Mouse (Mus musculus) limb, embryonic 12.5 days (tissue): Measurements from ENCODE around the gene Gm4737. TPM values are rescaled to one million over a fixed set of nuclear protein-coding genes. Genes with fewer than 3 reads are reported as not detected.

ENCODE experiments used
- ATAC-seq: fragments of 200-750 bp; cut with Nextera tagmentation; 2 replicates; pipeline ENCODE4 v1.8.0; 2017; ENCODE audit warnings: low read depth, moderate TSS enrichment; ENCODE audit not compliant: insufficient number of reproducible peaks, insufficient read depth, low FRiP score, low TSS enrichment
- H3K27ac ChIP-seq: fragments of 300-500 bp; sonication (generic); 2 replicates; pipeline ENCODE4 v1.5.1; 2016; ENCODE audit warnings: mild to moderate bottlenecking, moderate library complexity
- H3K27me3 ChIP-seq: fragments of 300-500 bp; sonication (generic); 2 replicates; pipeline ENCODE4 v1.6.1; 2016; ENCODE audit warnings: mild to moderate bottlenecking, moderate library complexity
- H3K36me3 ChIP-seq: fragments of 300-500 bp; sonication (generic); 2 replicates; pipeline ENCODE4 v1.6.1; 2016; ENCODE audit warnings: mild to moderate bottlenecking, moderate library complexity
- H3K4me1 ChIP-seq: fragments of 300-500 bp; sonication (generic); replicated peaks from 2 replicates; pipeline ENCODE4 v1.6.1; 2016
- H3K4me2 ChIP-seq: fragments of 300-500 bp; sonication (generic); 2 replicates; pipeline ENCODE4 v1.6.1; 2016; ENCODE audit warnings: mild to moderate bottlenecking, moderate library complexity
- H3K4me3 ChIP-seq: fragments of 300-500 bp; sonication (generic); replicated peaks from 2 replicates; pipeline ENCODE4 v1.5.1; 2016; ENCODE audit warnings: mild to moderate bottlenecking
- H3K9ac ChIP-seq: fragments of 300-500 bp; sonication (generic); replicated peaks from 2 replicates; pipeline ENCODE4 v1.6.1; 2016; ENCODE audit warnings: mild to moderate bottlenecking, moderate library complexity
- H3K9me3 ChIP-seq: fragments of 300-500 bp; sonication (generic); 2 replicates; pipeline ENCODE4 v1.6.1; 2016; ENCODE audit warnings: mild to moderate bottlenecking, moderate library complexity
- WGBS: fragments of 180-500 bp; shearing (Covaris S2); methylation state at CpG from one replicate; pipeline ENCODE4 v1.1.7; 2016; 5-methylcytosine and 5-hydroxymethylcytosine counted together
- polyA plus RNA-seq: library from polyadenylated mRNA; unstranded; fragments of >200 nt; fragmentation: Nextera tagmentation; extraction: Ambion mirVana; gene quantifications from 2 replicates; pipeline ENCODE4 v1.2.1, GENCODE M21; 2016

Gm4737 gene
- polyA plus RNA-seq, 1 experiment from 2014 or later = 3.2 TPM

GRCm38 (mm10) chr16:46121420-46121819, 33.5 kb downstream of the Gm4737 start:
- Histone ChIP-seq H3K9me3 (no peaks in the 10 kb centered on the region), H3K27ac (no peak overlapping the region), H3K4me3 (no peak overlapping the region), H3K4me1 (no peaks in the 10 kb centered on the region), H3K36me3 (no peaks in the 10 kb centered on the region), H3K4me2 (no peak overlapping the region), H3K9ac (no peak overlapping the region), H3K27me3 (no peaks in the 10 kb centered on the region)
- ATAC-seq = no peak
- 64% methylated on average over 2 of the region's 2 CpGs for WGBS

GRCm38 (mm10) chr16:46120607-46121006, 34.3 kb downstream of the Gm4737 start:
- Histone ChIP-seq H3K36me3 (no peaks in the 10 kb centered on the region), H3K27me3 (no peaks in the 10 kb centered on the region), H3K9me3 (no peaks in the 10 kb centered on the region), H3K4me3 (no peak overlapping the region), H3K9ac (no peak overlapping the region), H3K4me2 (no peak overlapping the region), H3K4me1 (no peaks in the 10 kb centered on the region), H3K27ac (no peak overlapping the region)
- no peak for ATAC-seq
- 55% methylated on average over 3 of the region's 3 CpGs for WGBS

- Histone ChIP-seq H3K27me3 (no peaks in the 10 kb centered on the region), H3K9me3 (no peaks in the 10 kb centered on the region), H3K27ac (no peak within 1 kb of the TSS), H3K4me2 (no peak within 1 kb of the TSS), H3K4me3 (no peak within 1 kb of the TSS), H3K9ac (no peak within 1 kb of the TSS), H3K36me3 (no peaks in the 10 kb centered on the region), H3K4me1 (no peaks in the 10 kb centered on the region)
- no peak for ATAC-seq
- WGBS = 77% methylated on average over 10 of the region's 10 CpGs
Measured at GRCm38 (mm10) chr16:46120020-46120419, 34.9 kb downstream of the Gm4737 start, which contains the start of gene Cd96. Gene Cd96, minus strand, starts transcription at chr16:46120251.

- Histone ChIP-seq H3K27ac (no peak overlapping the region), H3K4me1 (no peaks in the 10 kb centered on the region), H3K9me3 (no peaks in the 10 kb centered on the region), H3K4me3 (no peak overlapping the region), H3K36me3 (no peaks in the 10 kb centered on the region), H3K27me3 (no peaks in the 10 kb centered on the region), H3K4me2 (no peak overlapping the region), H3K9ac (no peak overlapping the region)
- WGBS = 94% methylated on average over 3 of the region's 3 CpGs
- no peak for ATAC-seq
Measured at GRCm38 (mm10) chr16:46117645-46118044, 37.2 kb downstream of the Gm4737 start.

- Histone ChIP-seq H3K9me3 (no peaks in the 10 kb centered on the region), H3K27ac (no peak overlapping the region), H3K4me3 (no peak overlapping the region), H3K36me3 (no peaks in the 10 kb centered on the region), H3K4me2 (no peak overlapping the region), H3K27me3 (no peaks in the 10 kb centered on the region), H3K4me1 (no peaks in the 10 kb centered on the region), H3K9ac (no peak overlapping the region)
- no peak for ATAC-seq
- 73% methylated on average over 2 of the region's 2 CpGs for WGBS
Measured at GRCm38 (mm10) chr16:46114727-46115126, 40.1 kb downstream of the Gm4737 start.

GRCm38 (mm10) chr16:46109536-46109935, 45.3 kb downstream of the Gm4737 start:
- Histone ChIP-seq H3K4me3 (no peak overlapping the region), H3K4me1 (no peaks in the 10 kb centered on the region), H3K9ac (no peak overlapping the region), H3K36me3 (no peaks in the 10 kb centered on the region), H3K9me3 (no peaks in the 10 kb centered on the region), H3K27ac (no peak overlapping the region), H3K4me2 (no peak overlapping the region), H3K27me3 (no peaks in the 10 kb centered on the region)
- no peak for ATAC-seq
- 67% methylated on average over 8 of the region's 8 CpGs for WGBS

GRCm38 (mm10) chr16:46107431-46107830, 47.4 kb downstream of the Gm4737 start:
- Histone ChIP-seq H3K4me3 (no peak overlapping the region), H3K27ac (no peak overlapping the region), H3K4me2 (no peak overlapping the region), H3K4me1 (no peaks in the 10 kb centered on the region), H3K36me3 (no peaks in the 10 kb centered on the region), H3K9ac (no peak overlapping the region), H3K9me3 (no peaks in the 10 kb centered on the region), H3K27me3 (no peaks in the 10 kb centered on the region)
- no peak for ATAC-seq
- 59% methylated on average over 4 of the region's 4 CpGs for WGBS

GRCm38 (mm10) chr16:46104491-46104890, 50.4 kb downstream of the Gm4737 start:
- H3K4me1 ChIP-seq = no peaks in the 10 kb centered on the region; the same call in 1 of the 2 replicates
- no peak overlapping the region for H3K4me2 ChIP-seq
- no peak overlapping the region for H3K4me3 ChIP-seq
- H3K27me3 ChIP-seq = no peaks in the 10 kb centered on the region
- no peak for ATAC-seq
- H3K27ac ChIP-seq = no peak overlapping the region
- H3K36me3 ChIP-seq = no peaks in the 10 kb centered on the region
- 74% methylated on average over 9 of the region's 9 CpGs for WGBS
- no peak overlapping the region for H3K9ac ChIP-seq
- no peaks in the 10 kb centered on the region for H3K9me3 ChIP-seq

Other genes starting within 250 kb of the Gm4737 start
- 75.2 and 82.5 TPM in 2 replicates for gene Phldb2, start 201.5 kb downstream of the Gm4737 start, polyA plus RNA-seq
- gene Plcxd2, start 144.9 kb downstream of the Gm4737 start, polyA plus RNA-seq = 1.5 and 1.6 TPM in 2 replicates
- gene Cd96, start 34.8 kb downstream of the Gm4737 start, polyA plus RNA-seq = 0.28 TPM in 1 of 2 replicates, not detected in the other